Mouse (Mus musculus): Measurements from ENCODE around the gene Ipo13.

DNA sequence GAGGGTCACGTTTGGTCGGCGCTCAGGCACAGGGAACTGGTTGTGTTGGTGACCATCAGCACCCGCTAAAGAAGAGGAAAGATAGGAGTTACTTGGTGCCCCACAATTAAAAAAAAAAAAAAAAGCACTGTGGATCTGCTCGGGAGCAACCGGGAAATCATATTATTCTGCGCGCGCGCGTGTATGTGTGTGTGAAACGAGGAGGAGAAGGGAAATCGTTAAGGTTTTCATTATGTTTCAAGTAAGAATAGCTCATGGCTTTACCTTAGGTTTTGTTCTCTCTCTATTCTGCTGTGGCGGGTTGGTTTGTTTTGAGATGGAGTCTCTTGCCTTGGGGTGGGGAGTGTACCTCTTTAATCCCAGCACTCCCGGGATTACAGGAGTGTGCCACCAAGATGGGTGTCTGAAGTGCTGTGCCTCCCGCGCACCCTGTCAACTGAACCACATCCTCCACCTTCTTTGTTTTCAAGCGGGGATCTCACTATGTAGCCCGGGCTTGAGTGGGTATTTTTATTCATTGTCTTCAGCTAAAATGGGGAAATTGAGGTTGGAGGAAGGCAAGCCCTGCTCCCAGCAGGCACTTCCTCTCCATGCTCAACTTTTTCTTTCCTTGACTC is 798 bp upstream of the Ipo13 start:
- no peak for TF ChIP-seq CTCF (conservative IDR thresholded peaks at IDR 0.05; ENCODE audit: insufficient read depth, insufficient read length, low read depth, low read length)
- TF ChIP-seq POLR2A (IDR thresholded peaks at IDR 0.05; ENCODE audit: low read depth, low read length): no peak
